Mouse (Mus musculus) lung, postnatal 25 days (tissue): ENCODE measurements at regions not wholly inside any gene's neighbourhood (a gene's known extent, or its start where the extent isn't known, plus 50 kb on each side); places are given as distances from the start of the nearest gene placed in this dataset.

ENCODE experiments used
- DNase-seq: peaks from one replicate; pipeline ENCODE4 v3.0.0; 2022; ENCODE audit warnings: low spot score

DNA sequence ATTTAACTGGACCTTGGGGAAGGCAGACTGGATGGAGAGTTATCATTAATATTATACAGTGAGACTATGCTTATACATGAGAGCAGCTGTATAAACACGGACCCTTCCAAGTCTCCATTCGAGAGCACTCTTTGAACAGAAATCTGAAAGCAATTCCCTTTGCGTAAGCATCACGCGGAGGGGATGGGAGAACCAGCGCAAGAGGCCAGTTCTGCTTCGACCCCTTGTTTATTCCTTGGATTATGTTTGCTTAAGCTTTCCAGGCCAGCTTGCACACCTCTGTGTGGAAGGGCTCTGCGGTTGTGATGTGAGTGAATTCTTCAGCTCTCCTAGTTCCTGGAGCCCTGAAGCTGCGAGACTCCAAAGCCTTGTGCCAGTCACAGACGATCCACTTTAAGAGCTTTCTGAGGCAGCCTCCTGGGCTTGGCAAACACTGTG, 109.2 kb upstream of the Fbxo11 start:
- peak; percentile 18 for DNase-seq

DNA sequence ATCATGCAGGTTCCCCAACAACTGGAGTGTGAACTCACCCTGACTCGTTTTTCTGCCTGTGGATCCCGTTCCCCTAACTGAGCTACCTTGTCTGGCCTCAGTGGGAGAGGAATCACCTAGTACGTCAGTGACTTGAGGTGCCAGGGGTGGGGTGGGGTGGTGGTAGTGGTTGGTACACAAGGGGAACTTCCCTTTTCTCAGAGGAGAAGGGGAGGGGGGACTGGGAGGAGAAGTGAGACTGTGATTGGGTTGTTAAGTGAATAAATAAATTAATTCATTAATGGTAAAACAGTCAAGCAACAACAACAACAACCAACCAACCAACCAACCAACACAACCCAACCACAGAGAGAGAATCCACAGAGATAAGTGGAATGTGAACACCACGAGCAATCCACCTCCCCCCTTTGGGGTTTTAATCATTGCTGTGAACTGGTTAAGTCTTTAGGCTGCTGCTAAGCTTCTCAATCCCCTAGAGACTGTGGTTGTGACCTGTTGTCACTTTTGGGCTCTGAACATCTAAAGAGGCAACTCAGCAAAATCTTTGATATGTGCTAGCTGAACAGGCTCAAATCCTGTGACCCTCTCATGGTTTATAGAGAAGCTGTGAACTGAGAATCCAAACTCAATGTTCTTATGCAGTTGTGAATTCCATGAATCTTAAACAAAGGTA, 111.0 kb upstream of the Fbxo11 start:
- DNase-seq = peak; percentile 19

DNA sequence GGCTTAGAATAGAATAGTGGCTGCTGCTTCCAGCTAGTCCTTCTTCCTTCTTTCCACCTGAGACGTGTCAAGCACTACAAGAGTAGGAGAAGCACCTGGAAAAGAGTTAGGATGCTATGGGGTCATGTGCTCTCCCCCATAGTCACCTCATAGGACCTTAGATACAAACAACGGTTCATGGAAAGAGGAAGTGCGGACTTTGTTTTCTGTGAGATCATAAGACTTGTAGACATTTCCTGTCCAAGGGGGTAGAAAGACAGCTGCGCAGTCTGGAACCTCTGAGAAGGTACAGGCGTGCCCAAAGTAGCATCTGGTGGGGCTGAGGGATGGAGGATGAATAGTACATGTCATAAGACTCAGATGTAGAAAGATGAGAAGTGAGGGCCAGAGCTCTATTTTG, 125.6 kb upstream of the Fbxo11 start:
- peak; percentile 16 for DNase-seq

DNA sequence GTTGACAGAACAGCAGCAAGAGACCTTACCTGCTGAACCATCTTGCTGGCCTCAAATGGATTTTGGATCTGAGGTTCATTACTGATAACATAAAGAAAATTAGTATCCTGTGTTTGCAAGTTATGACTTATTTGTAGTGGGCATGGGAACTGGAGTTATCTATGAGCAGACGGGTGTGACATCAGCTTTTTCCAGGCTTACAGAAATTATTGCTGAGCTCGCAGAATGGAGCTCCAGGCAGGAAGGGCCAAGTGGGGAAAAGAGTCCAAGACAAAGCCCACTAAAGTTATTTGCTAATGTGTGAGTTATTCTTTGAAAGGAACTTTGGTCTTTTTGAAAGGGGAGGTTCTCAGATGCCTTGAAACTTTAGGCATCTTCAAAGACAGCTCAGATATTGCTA, 126.4 kb upstream of the Fbxo11 start:
- DNase-seq = no peak

DNA sequence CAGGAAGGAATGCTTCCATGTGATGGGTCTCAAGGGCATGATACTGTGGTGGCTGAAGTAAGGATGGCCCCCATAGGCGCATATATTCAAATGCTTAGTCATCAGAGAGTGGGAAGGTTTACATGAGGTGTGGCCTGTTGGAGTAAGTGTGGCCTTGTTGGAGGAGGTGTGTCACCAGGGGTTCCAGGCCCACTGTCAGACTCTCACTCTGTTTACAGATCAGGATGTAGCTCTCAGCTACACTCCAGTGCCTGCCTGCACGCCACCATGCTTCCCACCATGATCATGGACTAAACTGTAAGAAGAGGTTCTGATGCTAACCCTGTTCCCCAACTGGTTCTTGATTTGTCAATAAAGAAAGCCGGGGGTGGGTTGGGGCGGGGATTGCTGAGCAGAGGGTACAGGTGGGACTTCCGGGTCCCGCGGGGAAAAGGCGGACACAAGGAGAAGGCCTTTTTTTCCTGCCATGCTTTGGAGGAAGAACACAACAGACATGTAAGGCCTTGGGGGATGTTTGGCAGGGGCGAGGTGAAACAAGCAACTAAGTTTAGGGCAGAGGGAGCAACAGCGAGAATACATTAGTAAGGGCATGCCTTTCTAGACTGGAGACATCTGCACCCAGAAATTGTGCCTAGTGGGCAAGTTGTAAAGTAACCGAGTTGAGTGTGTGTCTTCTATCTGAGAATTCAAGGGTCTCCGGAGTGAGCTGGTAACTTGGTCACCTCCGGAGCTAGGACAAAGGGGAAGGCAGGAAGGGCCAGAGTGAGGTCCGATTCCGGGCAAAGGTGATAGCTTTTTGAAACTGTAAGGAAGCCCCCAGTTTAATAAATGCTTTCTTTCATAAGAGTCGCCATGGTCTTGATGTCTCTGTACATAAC, 127.1 kb upstream of the Fbxo11 start:
- DNase-seq = no peak

DNA sequence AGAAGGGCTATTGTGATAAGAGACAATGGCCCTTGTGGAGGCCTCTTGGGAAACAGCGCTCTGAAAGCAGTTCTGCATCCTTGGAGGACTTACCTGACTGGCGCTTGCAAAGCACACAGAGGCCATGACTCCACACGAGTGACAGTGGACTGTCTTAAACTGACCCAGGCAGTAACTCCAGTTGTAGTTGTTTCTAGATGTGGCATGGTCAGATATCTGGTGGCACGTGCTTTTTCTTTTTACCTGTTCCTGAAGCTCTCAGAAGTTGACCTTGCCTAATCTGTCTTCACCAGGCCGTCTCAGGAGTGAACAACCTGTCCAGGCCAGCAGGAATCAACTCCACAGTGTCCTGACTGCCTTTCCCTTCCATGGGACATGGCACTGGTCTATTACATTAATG, 129.6 kb upstream of the Fbxo11 start:
- DNase-seq = no peak

DNA sequence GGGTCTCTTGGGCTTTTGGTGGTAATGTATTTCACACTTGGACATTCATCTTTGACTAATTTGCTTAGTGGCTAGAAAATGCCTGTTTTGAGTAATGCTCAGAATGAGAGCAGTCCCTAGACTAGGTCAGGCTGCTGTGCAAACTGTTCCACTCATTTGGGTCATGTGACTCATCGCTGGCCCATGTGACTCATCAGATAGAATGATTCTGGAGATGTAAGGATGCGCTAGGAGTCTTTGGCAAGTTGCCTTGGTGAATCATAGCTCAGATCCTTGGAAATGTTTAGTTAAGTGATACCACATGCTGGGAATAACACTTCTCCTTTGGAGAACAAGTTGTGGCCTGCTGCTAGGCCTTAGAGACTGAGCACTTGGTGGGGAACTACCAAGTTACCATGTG, 130.2 kb upstream of the Fbxo11 start:
- no peak for DNase-seq

DNA sequence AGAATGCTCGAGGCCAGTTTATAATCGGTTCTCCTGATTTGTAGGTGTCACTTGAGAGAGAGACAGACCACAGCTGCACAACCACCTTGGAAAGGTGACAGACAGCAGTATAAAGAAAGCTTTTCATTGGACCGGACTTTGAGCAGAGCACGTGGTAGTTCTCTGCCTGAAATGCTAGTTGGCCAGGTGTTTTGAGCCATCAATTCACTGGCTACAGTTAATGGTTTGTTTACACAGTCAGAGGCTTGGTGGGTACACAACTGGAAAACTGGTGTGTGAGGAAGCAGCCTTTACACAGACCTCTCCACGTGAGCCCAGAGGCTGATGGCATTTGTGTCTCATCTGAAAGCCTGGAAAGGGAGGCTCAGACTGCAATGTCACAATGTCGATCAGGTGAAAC, 130.8 kb upstream of the Fbxo11 start:
- no peak for DNase-seq

DNA sequence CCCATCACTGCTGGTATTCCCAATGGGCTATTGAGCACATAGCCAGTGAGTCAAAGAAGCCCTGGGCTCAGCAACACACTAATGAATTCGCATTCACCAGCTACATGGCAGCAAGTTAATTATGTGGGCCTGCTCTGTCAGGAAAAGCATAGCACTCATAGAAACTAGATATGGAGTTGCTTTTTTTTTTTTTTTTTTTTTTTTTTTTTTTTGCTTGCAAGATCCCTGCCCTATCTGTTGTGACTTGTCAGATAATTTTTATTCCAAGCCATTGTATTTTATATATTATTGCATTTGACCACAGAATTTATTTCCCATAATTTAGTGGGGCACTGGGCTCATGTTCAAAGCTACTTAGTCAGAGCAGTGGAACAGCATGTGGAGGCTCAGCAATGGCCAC, 131.2 kb upstream of the Fbxo11 start:
- no peak for DNase-seq

DNA sequence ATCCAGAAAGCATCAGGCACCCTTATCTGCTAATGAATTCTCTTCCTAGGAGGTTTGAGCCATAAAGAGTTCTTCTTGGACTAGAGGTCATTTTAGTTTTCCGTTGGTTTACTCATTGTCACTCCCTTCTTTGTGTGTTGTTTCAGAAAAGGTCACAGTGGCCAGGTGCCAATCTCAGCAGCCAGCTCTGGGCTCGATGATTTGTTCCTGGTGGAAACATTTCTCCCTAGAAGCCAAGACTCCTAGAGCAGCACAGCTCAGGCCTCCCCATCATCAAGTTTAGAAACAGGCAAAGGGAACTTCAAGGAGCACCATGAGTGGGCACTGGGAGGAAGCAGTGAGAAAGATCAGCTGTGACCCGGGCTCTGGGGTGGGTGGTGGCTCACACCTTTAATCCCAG, 132.3 kb upstream of the Fbxo11 start:
- DNase-seq = no peak

DNA sequence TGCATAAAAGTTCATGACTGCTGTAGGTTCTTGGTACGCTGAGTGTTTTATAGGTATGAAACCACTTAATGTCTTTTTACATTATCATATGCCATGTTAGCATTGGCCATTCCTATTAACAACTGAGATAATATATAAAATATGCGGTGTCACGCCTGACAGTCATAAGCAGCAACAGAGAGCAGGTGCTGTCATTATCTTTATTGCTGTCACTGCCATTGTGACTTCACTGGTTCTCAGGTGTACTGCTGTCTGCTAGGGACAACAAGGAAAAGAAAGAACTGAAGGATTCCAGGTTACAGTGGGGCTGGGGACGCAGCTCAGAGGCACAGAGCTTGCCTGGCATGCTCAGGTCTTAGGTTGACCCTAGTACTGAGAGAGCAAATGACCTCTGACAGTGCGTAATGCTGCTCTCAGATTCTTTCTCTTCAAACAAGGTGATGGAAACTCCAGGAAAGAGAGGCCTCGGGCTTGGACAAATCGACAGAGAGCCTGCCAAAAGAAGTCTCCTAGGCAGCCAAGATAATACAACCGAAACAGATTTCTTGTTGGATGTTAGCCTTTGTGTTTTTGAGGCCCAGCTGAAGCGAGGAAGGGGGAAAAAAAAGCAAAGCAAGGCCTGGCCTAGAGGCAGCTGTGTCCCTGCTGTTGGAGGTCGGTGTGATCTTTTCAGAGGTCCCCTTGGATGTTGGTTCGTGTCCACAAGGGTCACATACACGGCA, 136.3 kb upstream of the Fbxo11 start:
- DNase-seq = peak; percentile 6

DNA sequence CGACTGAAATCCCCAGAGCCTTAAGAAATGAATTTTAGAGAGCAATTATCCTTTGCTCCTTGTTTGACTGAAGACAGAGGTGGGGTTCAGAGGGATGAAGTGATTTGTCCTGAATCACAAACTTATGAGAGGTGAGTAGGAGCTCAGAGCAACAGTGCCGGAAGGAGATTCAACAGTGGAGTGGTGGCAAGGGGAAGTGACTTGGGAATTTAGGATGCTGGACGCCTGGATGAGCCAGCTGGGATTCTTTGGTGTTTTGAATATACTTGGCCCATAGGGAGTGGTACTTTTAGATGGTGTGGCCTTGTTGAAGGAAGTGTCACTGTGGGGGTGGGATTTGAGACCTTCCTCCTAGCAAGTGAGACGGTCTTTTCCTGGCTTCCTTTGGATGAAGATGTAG, 137.1 kb upstream of the Fbxo11 start:
- no peak for DNase-seq

DNA sequence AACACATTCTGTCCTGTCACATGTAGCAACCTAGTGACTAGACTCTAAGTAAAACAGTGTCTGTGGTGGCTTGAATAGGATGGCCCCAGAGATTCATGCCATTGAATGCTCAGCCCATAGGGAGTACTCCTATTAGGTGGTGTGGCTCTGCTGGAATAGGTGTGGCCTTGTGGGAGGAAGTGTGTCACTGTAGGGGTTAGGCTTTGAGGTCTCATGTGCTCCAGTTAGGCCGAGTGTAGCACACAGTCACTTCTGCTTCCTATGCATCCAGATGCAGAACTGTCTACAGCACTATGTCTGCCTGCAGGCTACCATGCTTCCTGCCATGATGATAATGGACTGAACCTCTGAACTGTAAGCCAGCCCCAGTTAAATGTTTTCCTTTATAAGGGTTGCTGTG, 144.5 kb upstream of the Fbxo11 start:
- DNase-seq = no peak

DNA sequence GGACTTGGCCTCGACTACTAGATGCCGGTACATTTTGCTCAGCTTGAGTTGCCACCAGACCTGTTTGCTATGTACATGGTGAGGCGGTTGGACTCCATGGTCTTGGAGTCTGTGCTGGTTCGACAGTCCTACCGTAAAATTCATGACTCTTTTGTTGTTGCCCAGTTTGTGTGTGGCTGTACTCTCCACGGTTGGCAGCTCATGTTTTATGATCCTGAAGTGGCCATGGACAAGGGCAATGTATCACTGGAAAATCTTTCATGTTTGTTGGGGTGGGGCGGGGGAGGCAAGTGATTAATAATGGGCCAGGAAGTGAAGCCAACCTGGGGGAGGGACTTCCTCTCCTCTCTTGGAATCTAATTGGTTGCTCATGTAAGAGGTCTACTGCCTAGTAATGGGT, 147.0 kb upstream of the Fbxo11 start:
- no peak for DNase-seq

DNA sequence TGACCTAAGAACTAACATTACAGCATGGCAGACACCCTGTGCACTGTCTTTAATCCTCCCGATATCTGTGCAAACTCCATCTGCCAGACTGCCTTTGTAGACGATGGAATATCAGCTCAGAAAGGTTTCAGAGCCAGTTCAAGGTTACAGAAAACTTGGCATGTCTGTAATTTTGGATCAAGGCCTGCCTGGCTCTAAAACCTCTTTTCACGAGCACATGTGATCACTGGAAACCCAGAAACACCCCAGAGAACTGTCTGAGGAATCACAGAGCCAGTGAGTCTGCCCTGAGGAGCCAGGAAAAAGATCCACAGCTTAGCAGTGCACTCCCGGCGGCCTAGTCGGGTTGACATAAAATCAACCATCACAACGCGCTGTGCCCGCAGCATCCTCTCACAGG, 149.7 kb upstream of the Fbxo11 start:
- DNase-seq = peak; percentile 17

DNA sequence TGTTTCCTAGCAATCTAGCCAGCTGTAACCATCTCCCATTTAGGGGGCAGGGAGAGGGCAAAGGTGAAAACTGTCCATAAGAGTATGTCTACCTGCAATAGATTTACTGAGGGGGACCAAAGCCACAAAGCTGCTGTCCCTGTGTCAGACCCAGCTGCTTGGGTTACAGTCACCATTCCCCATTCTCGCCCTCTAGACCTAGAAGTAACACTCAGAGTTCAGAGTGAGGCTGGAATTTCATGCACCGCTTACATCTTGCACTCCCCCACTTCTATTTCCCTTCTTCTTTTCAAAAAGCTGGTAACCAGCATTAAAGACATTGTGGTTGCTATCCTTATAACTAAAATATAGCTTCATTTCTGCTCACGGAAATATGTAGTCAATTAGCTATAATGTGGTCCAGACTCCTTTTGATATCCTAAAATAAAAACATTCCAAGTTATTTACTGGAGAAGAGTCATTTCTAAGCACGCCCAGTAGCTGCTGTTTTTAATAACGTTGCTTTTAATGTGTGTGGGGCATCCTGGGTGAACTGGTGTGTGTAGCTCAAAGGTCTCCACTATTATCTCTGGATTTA, 157.4 kb upstream of the Fbxo11 start:
- DNase-seq = no peak

DNA sequence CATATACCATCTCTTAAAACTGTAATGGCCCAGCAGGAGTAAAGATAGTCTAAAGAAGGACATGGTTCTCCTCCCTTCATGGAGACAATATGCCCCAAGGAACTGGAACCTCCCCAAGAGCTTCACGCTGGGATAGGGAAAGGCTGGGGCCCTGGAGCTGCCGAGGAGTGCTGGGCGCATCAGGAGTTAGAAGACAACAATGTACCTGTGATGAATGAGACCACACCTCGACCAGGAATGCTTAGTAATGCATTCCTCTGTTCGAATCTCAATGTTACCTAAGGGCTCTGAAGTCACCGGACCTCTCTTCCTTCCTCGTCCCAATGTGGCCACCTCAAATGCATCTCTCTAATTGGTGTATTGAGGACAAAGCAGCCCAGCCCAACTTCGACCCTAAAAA, 175.4 kb upstream of the Fbxo11 start:
- DNase-seq = no peak

DNA sequence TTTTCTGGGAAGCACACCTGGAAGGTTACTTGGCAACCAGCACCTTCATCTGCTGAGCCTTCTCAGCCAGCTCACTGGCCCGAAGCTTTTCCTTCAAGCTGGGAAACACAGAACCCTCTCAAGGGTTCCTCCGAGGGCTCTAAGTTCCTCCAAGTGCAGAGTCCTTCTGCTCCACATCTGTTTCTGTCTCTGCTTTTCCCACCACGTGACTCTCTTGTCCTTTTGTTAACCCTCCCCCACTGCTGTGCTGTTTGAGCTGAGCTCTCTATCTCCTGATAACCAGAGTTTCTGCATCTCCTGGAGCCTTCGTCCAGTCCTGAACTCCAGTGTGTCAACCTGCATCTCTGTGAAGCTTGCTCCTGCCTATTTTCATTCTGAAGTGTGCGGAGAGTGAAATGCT, 183.5 kb upstream of the Fbxo11 start:
- no peak for DNase-seq

DNA sequence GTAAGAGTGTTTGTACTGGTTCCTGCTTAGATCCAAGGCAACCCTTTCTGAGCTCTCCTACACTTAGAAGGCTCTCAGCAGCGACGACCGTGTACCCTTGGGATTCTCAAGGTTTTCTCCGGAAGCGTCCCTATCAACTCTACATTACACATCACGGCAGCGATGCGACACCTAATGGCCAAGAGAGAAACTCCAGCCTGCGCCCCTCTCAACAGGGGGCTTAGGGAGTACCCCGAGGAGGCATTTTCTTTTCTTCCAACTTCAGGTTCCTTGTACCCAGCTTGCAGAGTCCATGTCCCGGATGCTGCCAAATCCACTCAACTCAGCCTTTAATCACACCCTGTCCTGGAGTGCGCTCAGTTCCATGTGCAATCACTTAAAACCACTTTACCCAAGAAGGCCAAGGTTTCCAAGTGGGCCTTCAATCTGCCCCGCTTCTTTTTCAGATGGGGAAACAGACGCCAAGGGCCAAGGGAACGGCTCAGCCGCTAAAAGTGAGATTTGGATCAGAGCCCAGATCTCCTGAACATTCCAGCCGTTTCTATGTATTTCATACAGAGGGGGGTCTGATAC, 186.9 kb upstream of the Fbxo11 start:
- DNase-seq = peak; percentile 74

DNA sequence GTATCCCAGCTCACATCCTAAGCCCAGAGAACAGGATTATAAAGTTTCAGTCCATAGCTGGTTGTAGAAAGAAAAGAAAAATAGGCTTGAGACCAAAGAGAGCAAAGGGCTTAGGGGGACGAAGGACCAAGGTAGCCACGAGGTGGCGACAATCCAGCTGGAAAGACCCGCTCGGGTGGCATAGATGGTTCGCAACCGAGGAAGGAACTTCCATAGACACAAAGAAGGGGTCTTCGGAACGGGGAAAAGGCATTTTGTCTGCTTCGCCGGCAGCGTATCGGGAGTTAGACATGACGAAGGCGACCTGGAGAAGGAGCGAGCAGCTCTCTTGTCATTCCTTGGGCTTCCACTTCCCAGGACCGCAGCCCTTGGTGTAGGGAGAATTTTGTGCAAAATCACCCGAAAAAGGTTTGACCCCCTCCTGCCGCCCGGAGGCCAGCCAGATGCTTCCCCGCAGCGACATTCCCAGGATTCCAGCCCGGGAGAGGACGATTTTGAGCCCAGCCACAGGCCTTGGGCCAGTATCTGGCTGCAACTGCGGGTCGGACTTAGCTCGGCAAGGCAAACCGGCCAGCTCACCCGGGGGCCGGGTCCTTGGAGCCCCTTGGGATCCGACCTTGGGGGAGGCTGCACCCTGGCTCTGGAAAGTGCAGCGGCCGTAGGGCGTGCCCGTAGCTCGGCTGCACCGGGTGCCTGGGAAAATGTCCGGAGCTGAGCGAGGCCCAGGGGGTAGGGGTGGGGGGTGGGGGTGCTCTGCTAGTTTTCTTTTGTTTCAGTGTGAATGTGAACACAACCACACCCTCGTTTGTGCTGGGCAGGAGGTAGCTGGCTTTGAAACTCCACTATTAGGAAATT, 184.5 kb upstream of the Foxn2 start:
- DNase-seq = peak; percentile 84
